Mouse (Mus musculus): ENCODE measurements at regions not wholly inside any gene's neighbourhood (a gene's known extent, or its start where the extent isn't known, plus 50 kb on each side); places are given as distances from the start of the nearest gene placed in this dataset.
"Not testable (repeated sequence)": the region's sequence is repeated elsewhere in the genome, so short reads cannot be mapped to it uniquely, and the experiment has no call there.

GRCm38 (mm10) chr17:81256106-81256505, 185.5 kb upstream of the Gm11096 start:
- H3K4me2 ChIP-seq (ENCODE audit: low read depth): no peak overlapping the region
- H3K9me3 ChIP-seq (ENCODE audit: control insufficient read depth, low read length): no peaks in the 10 kb centered on the region
- ATAC-seq (ENCODE audit: insufficient read depth) (no peak), DNase-seq (ENCODE audit: low read depth in 3 of 3, low spot score in 3 of 3) (no peak)
- WGBS (ENCODE audit: insufficient replicate concordance): 50% methylated on average over 3 of the region's 3 CpGs
- H3K4me1 ChIP-seq (replicated peaks; ENCODE audit: control insufficient read depth in 2 of 2, insufficient read depth in 2 of 2, low read length in 1 of 2): no peaks in the 10 kb centered on the region
- no peaks in the 10 kb centered on the region for H3K36me3 ChIP-seq (replicated peaks; ENCODE audit: control insufficient read depth, insufficient read depth, low read depth)
- TF ChIP-seq CTCF (IDR thresholded peaks at IDR 0.05; ENCODE audit: low read depth) (no peak), EP300 (IDR thresholded peaks at IDR 0.05; ENCODE audit: low read depth) (no peak)
- no peak overlapping the region for H3K4me3 ChIP-seq (ENCODE audit: insufficient read depth in 1 of 2, low read depth in 2 of 2, low read length in 2 of 2)
- no peak overlapping the region for H3K27ac ChIP-seq
- no peaks in the 10 kb centered on the region for H3K27me3 ChIP-seq (ENCODE audit: control insufficient read depth, insufficient read depth, low read length)
- no peak overlapping the region for H3K9ac ChIP-seq (replicated peaks)

GRCm38 (mm10) chr17:81250748-81251147, 185.9 kb upstream of the Thumpd2 start:
- no peak for TF ChIP-seq CTCF (IDR thresholded peaks at IDR 0.05; ENCODE audit: low read depth)

DNA sequence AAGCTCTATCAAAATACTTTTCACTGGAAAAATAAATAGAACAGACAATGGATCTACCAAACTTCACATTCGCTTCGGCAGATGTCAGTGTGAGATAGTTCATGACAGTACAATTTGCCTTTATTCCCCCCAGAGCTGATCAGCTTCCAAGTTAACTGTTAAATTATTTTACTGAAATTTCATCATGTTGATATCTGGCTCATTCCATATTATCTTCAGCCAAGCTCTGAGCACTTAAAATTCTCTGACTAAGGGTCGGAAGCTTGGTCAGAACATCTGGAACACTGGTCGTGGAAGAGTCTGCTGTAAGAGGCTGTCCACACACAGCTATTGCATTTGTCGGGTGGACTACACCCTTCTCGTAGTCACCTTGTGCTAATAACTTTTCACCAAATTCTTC, 181.3 kb upstream of the Thumpd2 start:
- H3K4me1 ChIP-seq (replicated peaks; ENCODE audit: control insufficient read depth in 2 of 2, insufficient read depth in 2 of 2, low read length in 1 of 2): no peaks in the 10 kb centered on the region
- no peak overlapping the region for H3K27ac ChIP-seq
- H3K9ac ChIP-seq (replicated peaks): no peak overlapping the region
- 65% methylated on average over 6 of the region's 6 CpGs for WGBS (ENCODE audit: insufficient replicate concordance)
- no peaks in the 10 kb centered on the region for H3K9me3 ChIP-seq (ENCODE audit: control insufficient read depth, low read length)
- no peak for TF ChIP-seq EP300 (IDR thresholded peaks at IDR 0.05; ENCODE audit: low read depth)
- no peak for TF ChIP-seq CTCF (IDR thresholded peaks at IDR 0.05; ENCODE audit: low read depth)
- H3K36me3 ChIP-seq (replicated peaks; ENCODE audit: control insufficient read depth, insufficient read depth, low read depth): no peaks in the 10 kb centered on the region
- ATAC-seq (ENCODE audit: insufficient read depth) (no peak), DNase-seq (ENCODE audit: low read depth in 3 of 3, low spot score in 3 of 3) (no peak)
- no peak overlapping the region for H3K4me3 ChIP-seq (ENCODE audit: insufficient read depth in 1 of 2, low read depth in 2 of 2, low read length in 2 of 2)
- no peak overlapping the region for H3K4me2 ChIP-seq (ENCODE audit: low read depth)
- no peaks in the 10 kb centered on the region for H3K27me3 ChIP-seq (ENCODE audit: control insufficient read depth, insufficient read depth, low read length)

More at GRCm38 (mm10) chr17:81250748-81251147, 185.9 kb upstream of the Thumpd2 start:
- H3K9ac ChIP-seq (replicated peaks): no peak overlapping the region
- 43% methylated on average over 3 of the region's 3 CpGs for WGBS (ENCODE audit: insufficient replicate concordance)
- no peaks in the 10 kb centered on the region for H3K9me3 ChIP-seq (ENCODE audit: control insufficient read depth, low read length)
- no peaks in the 10 kb centered on the region for H3K27me3 ChIP-seq (ENCODE audit: control insufficient read depth, insufficient read depth, low read length)
- H3K4me2 ChIP-seq (ENCODE audit: low read depth): no peak overlapping the region
- no peak for ATAC-seq (ENCODE audit: insufficient read depth)
- H3K36me3 ChIP-seq (replicated peaks; ENCODE audit: control insufficient read depth, insufficient read depth, low read depth): no peaks in the 10 kb centered on the region
- no peak overlapping the region for H3K27ac ChIP-seq
- H3K4me1 ChIP-seq (replicated peaks; ENCODE audit: control insufficient read depth in 2 of 2, insufficient read depth in 2 of 2, low read length in 1 of 2): no peaks in the 10 kb centered on the region
- DNase-seq (ENCODE audit: low read depth in 3 of 3, low spot score in 3 of 3): no peak
- no peak overlapping the region for H3K4me3 ChIP-seq (ENCODE audit: insufficient read depth in 1 of 2, low read depth in 2 of 2, low read length in 2 of 2)

- H3K4me3 ChIP-seq (ENCODE audit: insufficient read depth in 1 of 2, low read depth in 2 of 2, low read length in 2 of 2); ATAC-seq (ENCODE audit: insufficient read depth); H3K27ac ChIP-seq; H3K4me2 ChIP-seq (ENCODE audit: low read depth); H3K36me3 ChIP-seq (replicated peaks; ENCODE audit: control insufficient read depth, insufficient read depth, low read depth); H3K4me1 ChIP-seq (replicated peaks; ENCODE audit: control insufficient read depth in 2 of 2, insufficient read depth in 2 of 2, low read length in 1 of 2); H3K9me3 ChIP-seq (ENCODE audit: control insufficient read depth, low read length); H3K9ac ChIP-seq (replicated peaks); DNase-seq (ENCODE audit: low read depth in 3 of 3, low spot score in 3 of 3); H3K27me3 ChIP-seq (ENCODE audit: control insufficient read depth, insufficient read depth, low read length): not testable (repeated sequence)
- WGBS (ENCODE audit: insufficient replicate concordance): 80% methylated on average over 10 of the region's 18 CpGs
Observed at GRCm38 (mm10) chr17:81231771-81232170, 166.9 kb upstream of the Thumpd2 start.

DNA sequence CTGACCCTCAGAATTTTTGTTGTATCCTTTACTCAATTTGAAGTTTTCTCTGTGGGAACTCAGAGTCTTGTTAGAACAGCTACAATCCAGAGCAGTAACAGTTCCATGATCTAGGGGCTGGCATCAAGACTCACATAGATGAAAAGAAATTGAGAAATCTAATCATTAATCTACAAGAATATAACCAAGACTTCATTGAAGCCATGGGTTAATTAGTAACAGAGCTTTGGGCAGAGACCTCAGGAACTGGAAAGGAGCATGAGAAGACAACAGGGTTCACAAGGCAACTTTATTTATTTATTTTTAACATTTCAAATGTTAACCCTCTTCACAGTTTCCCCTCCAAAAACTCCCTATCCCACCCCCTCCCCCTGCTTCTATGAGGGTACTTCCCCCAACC, 160.4 kb upstream of the Thumpd2 start:
- H3K4me2 ChIP-seq (ENCODE audit: low read depth): no peak overlapping the region
- no peak for DNase-seq (ENCODE audit: low read depth in 3 of 3, low spot score in 3 of 3)
- no peak for ATAC-seq (ENCODE audit: insufficient read depth)
- no peak for TF ChIP-seq CTCF (IDR thresholded peaks at IDR 0.05; ENCODE audit: low read depth)
- TF ChIP-seq EP300 (IDR thresholded peaks at IDR 0.05; ENCODE audit: low read depth): no peak
- no peak overlapping the region for H3K4me3 ChIP-seq (ENCODE audit: insufficient read depth in 1 of 2, low read depth in 2 of 2, low read length in 2 of 2)
- no peaks in the 10 kb centered on the region for H3K4me1 ChIP-seq (replicated peaks; ENCODE audit: control insufficient read depth in 2 of 2, insufficient read depth in 2 of 2, low read length in 1 of 2)
- no peaks in the 10 kb centered on the region for H3K27me3 ChIP-seq (ENCODE audit: control insufficient read depth, insufficient read depth, low read length)
- H3K27ac ChIP-seq: no peak overlapping the region
- H3K36me3 ChIP-seq (replicated peaks; ENCODE audit: control insufficient read depth, insufficient read depth, low read depth): no peaks in the 10 kb centered on the region
- H3K9ac ChIP-seq (replicated peaks): no peak overlapping the region
- H3K9me3 ChIP-seq (ENCODE audit: control insufficient read depth, low read length): no peaks in the 10 kb centered on the region

DNA sequence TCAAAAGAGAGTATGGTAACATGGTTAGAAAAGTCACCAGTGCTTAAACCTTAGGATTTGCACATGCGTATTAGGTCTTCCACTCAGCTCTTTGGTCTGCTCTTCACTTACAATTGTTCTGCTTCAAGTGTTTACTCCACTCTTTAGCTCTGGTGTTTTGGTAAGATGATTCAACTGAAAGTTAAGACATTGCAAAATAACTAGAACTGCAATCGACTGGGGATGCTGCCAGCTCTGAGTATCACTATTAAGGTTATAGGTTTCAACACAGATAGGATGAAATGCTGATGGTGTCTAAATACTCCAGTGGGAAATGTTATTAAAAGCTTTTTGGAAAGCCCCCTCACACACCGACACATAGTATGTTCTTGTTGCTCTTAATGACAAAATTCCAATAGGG, 156.6 kb upstream of the Thumpd2 start:
- 60% methylated on average over 3 of the region's 3 CpGs for WGBS (ENCODE audit: insufficient replicate concordance)
- no peak overlapping the region for H3K27ac ChIP-seq
- no peak for TF ChIP-seq CTCF (IDR thresholded peaks at IDR 0.05; ENCODE audit: low read depth)
- no peak for TF ChIP-seq EP300 (IDR thresholded peaks at IDR 0.05; ENCODE audit: low read depth)
- no peaks in the 10 kb centered on the region for H3K9me3 ChIP-seq (ENCODE audit: control insufficient read depth, low read length)
- DNase-seq (ENCODE audit: low read depth in 3 of 3, low spot score in 3 of 3) (no peak), ATAC-seq (ENCODE audit: insufficient read depth) (no peak)
- no peak overlapping the region for H3K4me3 ChIP-seq (ENCODE audit: insufficient read depth in 1 of 2, low read depth in 2 of 2, low read length in 2 of 2)
- H3K9ac ChIP-seq (replicated peaks): no peak overlapping the region
- no peaks in the 10 kb centered on the region for H3K27me3 ChIP-seq (ENCODE audit: control insufficient read depth, insufficient read depth, low read length)
- H3K4me1 ChIP-seq (replicated peaks; ENCODE audit: control insufficient read depth in 2 of 2, insufficient read depth in 2 of 2, low read length in 1 of 2): no peaks in the 10 kb centered on the region
- H3K36me3 ChIP-seq (replicated peaks; ENCODE audit: control insufficient read depth, insufficient read depth, low read depth): no peaks in the 10 kb centered on the region
- H3K4me2 ChIP-seq (ENCODE audit: low read depth): no peak overlapping the region

All from liver, embryonic 14.5 days (tissue).